Mouse (Mus musculus) urinary bladder, adult 18-20 months (tissue): ENCODE results near the gene Ccser1.

ENCODE experiments used
- DNase-seq, 2 experiments: peaks; one replicate each; pipeline ENCODE4 v3.0.0; 2022; ENCODE audit warnings: low spot score in 2 of 2, mixed read lengths in 2 of 2

The Ccser1 gene

GRCm38 (mm10) chr6:61687002-61687401 is 506.9 kb downstream of the Ccser1 start:
- DNase-seq: no peak

DNA sequence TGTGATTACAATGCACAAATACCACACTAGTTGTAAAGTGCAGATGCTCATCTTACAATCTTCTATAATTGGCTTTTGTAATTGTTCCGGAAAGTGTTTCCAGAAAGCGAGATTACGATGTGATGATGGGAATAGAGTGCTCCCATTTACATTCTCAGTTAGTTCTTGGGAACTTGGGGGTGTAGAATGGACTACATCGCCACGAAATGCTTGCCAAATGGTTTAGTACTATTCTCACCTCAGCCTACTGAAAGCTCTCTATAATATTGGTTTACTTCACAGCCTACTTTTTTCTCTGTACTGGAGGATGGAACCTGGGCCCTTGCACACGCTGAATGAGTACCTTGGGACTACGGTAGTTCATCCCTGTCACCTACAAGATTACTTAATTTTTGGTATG is 522.9 kb downstream of the Ccser1 start:
- no peak for DNase-seq

DNA sequence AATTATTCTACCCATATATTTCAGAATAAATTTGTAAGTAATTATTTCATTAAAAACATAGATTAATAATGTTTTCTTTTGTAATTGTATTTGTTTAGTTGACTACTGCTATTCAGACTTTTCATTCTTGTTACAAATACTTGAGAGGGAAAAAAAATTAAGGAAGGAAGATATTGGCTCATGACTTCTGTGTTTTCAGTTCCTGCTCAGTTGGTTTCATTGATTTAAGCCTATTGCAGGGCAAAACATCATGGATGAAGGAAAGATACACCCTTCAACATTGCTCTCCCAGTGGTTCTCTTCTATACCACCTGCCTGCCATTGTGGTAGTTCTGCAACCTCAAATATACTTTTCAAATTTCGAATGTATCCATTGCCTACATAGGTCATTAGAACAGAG is 541.1 kb downstream of the Ccser1 start:
- no peak for DNase-seq

- no peak for DNase-seq
These were observed 548.9 kb downstream of the Ccser1 start for GRCm38 (mm10) chr6:61729065-61729464.

GRCm38 (mm10) chr6:61730088-61730880 is 550.2 kb downstream of the Ccser1 start:
- no peak for DNase-seq

DNA sequence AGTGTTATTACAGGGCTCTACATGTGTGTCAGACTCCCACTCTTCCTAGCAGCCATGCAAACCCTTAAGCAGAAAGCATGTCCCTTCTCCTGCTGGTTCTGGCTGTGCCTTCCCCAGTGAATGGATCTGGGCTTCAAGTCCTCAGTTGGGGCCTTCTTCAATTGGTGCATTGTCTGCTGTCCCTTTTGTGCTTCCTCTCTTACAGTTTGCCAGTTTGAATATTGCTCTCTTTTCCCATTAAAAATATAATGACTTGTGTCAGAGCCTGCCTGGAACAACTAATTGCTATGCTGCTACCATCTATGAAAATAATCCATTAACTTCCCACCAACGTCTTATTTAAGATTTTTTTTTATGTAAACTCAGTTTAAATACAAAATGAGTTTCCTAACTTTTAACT is 566.2 kb downstream of the Ccser1 start:
- DNase-seq: no peak

- DNase-seq: no peak
These were observed 582.0 kb downstream of the Ccser1 start for GRCm38 (mm10) chr6:61762135-61762534.

GRCm38 (mm10) chr6:61763379-61763778 is 583.3 kb downstream of the Ccser1 start:
- no peak for DNase-seq

- no peak for DNase-seq
These were observed 585.7 kb downstream of the Ccser1 start for GRCm38 (mm10) chr6:61765801-61766200.

- DNase-seq: no peak
These were observed 587.0 kb downstream of the Ccser1 start for GRCm38 (mm10) chr6:61767151-61767550.

DNA sequence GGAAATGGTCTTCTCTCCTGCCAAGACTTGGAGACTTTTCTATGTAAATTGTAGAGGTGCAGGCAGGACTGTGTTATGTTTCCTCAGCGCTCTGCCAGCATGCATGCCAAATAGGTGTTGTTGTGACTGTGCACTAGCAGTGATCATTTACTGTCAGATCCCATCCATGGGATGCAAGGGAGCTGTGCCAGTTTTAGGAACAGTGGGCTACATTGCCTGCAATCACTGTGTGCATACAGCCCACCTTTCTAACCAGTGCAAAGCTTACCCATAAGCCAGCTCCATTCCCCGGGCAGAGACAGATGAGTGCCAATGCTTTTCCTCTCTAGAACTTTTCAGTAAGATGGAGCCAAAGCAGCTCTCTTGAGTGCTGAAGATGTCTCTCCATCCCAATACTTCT is 606.6 kb downstream of the Ccser1 start:
- DNase-seq: no peak

DNA sequence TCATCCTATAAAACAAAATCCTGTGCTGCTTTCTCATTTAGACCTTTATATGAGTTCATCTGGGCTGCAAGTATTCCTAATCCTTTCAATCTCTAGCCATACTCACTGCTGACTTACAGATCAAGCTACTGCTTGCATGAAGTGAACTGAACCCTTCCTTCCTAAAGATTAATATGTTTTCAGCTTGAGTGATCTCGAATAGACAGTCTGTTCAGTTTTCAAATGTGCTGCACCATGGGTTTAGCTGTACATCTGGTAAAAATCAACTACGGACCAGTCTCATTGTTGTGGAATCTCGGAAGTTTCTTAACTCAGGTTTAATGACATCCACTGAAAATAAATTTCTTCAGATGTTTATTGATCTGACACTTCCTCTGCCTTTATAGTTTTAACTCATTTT is 620.8 kb downstream of the Ccser1 start:
- no peak for DNase-seq

- DNase-seq: no peak
These were observed 625.4 kb downstream of the Ccser1 start for GRCm38 (mm10) chr6:61805481-61805880.

DNA sequence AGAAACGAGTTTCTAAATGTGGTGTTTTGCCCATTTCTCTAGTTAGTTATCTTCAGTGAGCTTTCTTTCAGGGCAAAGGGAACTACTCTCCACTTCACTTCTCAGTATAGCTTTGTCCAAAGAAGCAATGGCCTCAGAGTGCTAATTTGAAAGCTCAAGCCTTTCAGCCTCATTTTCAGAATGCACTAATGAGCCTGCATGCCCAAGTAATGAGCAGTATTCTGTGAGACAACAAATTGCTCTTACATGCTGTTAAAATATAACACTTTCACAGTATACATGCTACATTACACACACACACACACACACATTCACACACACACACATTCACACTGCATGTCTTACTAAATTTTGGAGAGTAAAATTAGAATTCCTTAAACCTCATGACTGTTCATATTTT is 637.6 kb downstream of the Ccser1 start:
- DNase-seq: no peak

- no peak for DNase-seq
These were observed 696.2 kb downstream of the Ccser1 start for GRCm38 (mm10) chr6:61876302-61876701.

GRCm38 (mm10) chr6:61898238-61898637 is 718.1 kb downstream of the Ccser1 start:
- DNase-seq: no peak

DNA sequence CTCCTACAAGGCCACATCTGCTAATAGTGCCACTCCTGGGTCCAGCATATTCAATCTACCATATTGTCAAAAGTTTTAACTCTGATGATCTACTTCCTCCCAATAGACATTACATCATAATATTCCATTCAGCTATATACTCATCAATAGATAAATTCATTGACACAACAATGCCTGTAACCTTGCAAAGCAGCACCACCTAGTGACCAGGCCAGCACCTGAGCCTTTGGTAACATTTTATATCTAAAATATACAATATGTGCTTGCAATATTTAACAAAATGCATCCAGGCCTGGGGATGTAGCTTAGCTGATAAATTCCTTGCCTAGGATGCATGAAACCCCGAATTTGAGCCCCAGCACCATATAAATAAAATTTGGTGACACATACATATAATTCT is 722.6 kb downstream of the Ccser1 start:
- DNase-seq: peak in 1 of 2 experiments; percentile 1

DNA sequence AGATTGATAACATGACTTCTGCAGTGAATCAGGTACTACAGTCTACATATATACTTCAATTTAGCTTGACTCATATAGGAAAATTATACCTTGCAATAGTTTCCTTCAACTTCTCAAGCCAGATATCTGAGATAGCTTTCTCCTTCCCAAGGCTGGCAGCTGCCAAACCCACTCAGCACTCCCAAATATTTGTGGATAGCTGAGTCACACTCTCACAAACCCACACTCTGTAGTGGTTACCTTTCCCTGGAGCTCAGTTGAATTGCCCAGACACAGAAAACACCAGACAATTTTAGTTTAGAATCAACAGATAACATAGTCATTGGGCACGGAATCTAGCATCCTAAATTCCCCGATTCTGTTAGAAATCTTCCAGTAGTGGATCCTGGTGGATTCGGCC is 732.8 kb downstream of the Ccser1 start:
- DNase-seq: no peak

GRCm38 (mm10) chr6:61931622-61932021 is 751.5 kb downstream of the Ccser1 start:
- DNase-seq: no peak

GRCm38 (mm10) chr6:61936656-61937055 is 756.5 kb downstream of the Ccser1 start:
- DNase-seq: no peak

- no peak for DNase-seq
These were observed 759.1 kb downstream of the Ccser1 start for GRCm38 (mm10) chr6:61939236-61939635.

DNA sequence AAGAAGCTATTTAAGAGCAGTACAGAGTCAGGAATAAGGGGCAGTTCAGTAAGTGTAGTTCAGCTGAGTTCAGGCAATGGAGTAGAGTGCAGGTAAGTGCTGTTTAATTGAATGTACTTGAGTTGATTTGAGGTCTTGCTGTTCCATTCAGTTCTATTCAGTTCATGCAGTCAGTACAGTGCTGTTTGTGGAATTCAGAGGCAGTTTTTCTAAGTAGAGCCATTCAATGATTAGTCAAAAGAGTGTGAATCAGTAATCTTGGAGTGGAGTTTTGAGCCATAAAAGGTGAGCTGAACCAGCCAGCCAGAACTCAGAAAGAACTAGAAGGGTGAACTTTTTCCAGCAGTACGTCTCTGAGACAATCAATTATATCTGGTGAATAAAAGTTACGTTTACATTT is 773.6 kb downstream of the Ccser1 start:
- DNase-seq: no peak

GRCm38 (mm10) chr6:61976878-61977277 is 796.8 kb downstream of the Ccser1 start:
- no peak for DNase-seq

- DNase-seq: no peak
These were observed 798.3 kb downstream of the Ccser1 start for GRCm38 (mm10) chr6:61978379-61978778.
